Mouse (Mus musculus) embryo, embryonic 10 days (tissue): Measurements from ENCODE around the gene Cts7.

Experiments
- DNase-seq: peaks from one replicate; pipeline ENCODE4 v3.0.0-alpha.2; 2015; ENCODE audit warnings: low spot score

Gene Cts7

GRCm38 (mm10) chr13:61358097-61358496 lies at the start of gene Cts7:
Gene Cts7, minus strand, starts transcription at chr13:61358197.
- DNase-seq: no peak
